Mouse (Mus musculus) G1E (cell line): Measurements from ENCODE around the gene Ttc8. TPM values are rescaled to one million over a fixed set of nuclear protein-coding genes. Genes with fewer than 3 reads are reported as not detected.

Source experiments
- ATAC-seq: 2 replicates; pipeline ENCODE4 v1.8.0; 2016; ENCODE audit warnings: mild to moderate bottlenecking; ENCODE audit not compliant: insufficient number of reproducible peaks, poor library complexity, low FRiP score, severe bottlenecking; ENCODE audit errors: extremely low read depth
- DNase-seq: peaks from one replicate; pipeline ENCODE4 v3.0.0; 2012; ENCODE audit warnings: low spot score
- H3K27me3 ChIP-seq: 2 replicates; pipeline ENCODE4 v1.6.1; 2012; ENCODE audit warnings: mild to moderate bottlenecking, low read length, inconsistent platforms; ENCODE audit not compliant: insufficient read depth
- H3K36me3 ChIP-seq: replicated peaks from 2 replicates; pipeline ENCODE3; 2012; ENCODE audit warnings: mild to moderate bottlenecking, inconsistent platforms
- H3K4me1 ChIP-seq: 2 replicates; pipeline ENCODE4 v1.6.1; 2012; ENCODE audit warnings: low read depth, low read length, inconsistent platforms, mixed read lengths; ENCODE audit not compliant: insufficient read depth
- H3K4me3 ChIP-seq: 2 replicates; pipeline ENCODE4 v1.5.1; 2012; ENCODE audit warnings: low read depth, mild to moderate bottlenecking, inconsistent platforms, low read length, moderate library complexity, mixed read lengths
- H3K9me3 ChIP-seq: replicated peaks from 2 replicates; pipeline ENCODE4 v1.6.1; 2012; ENCODE audit warnings: inconsistent platforms
- CTCF ChIP-seq: IDR thresholded peaks from 2 replicates; pipeline ENCODE4 v1.5.1; 2012; ENCODE audit warnings: low read depth, low read length, inconsistent platforms, mixed read lengths
- GATA1 ChIP-seq: IDR thresholded peaks from 2 replicates; pipeline ENCODE4 v1.6.1; 2012; ENCODE audit warnings: borderline replicate concordance, low read length, inconsistent platforms, mixed read lengths
- GATA2 ChIP-seq: IDR thresholded peaks from 2 replicates; pipeline ENCODE4 v1.6.1; 2012; ENCODE audit warnings: low read depth, low read length, inconsistent platforms, borderline replicate concordance
- POLR2AphosphoS5 ChIP-seq: IDR thresholded peaks from 2 replicates; pipeline ENCODE4 v1.6.1; 2012; ENCODE audit warnings: low read depth, low read length, inconsistent platforms; ENCODE audit not compliant: insufficient replicate concordance
- TAL1 ChIP-seq: conservative IDR thresholded peaks from 2 replicates; pipeline ENCODE4 v1.6.1; 2012; ENCODE audit warnings: low read depth, low read length, inconsistent platforms, mixed read lengths
- polyA plus RNA-seq: library from polyadenylated mRNA; stranded (reverse); fragments of >175 nt; gene quantifications from 2 replicates; pipeline ENCODE4 v1.2.3, GENCODE M21; 2012
- total RNA-seq, 2 experiments: library from RNA; stranded (forward) in 1 of 2; stranded (reverse) in 1 of 2; fragments of 200-1000 nt in 1 of 2; fragments of >200 nt in 1 of 2; fragmentation: Nextera tagmentation in 1 of 2; gene quantifications; 2 replicates each; pipeline ENCODE4 v1.2.3; 2014 to 2017

The Ttc8 gene
- total and polyA plus RNA-seq, 3 experiments: 0.14 to 1.1 TPM; not detected in 1

DNA sequence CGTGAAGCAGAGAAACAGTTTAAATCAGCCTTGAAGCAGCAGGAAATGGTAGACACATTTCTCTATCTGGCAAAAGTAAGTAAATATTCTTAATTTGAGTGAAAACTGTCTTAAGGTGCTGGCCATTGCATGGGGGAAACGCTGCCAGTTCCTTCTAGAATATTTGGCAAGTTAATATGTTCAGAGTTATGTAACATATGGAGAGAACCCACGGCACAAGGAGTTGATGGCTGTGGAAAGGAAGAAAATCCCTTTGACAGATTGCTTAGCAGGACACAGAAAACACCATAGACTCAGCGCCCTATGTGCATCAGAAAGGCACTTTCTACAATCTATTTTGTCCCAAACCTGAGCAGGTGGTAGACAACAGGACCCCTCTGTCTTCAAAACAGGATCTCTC, 41.0 kb downstream of the Ttc8 start:
- no peak for ATAC-seq
- no peak overlapping the region for H3K4me3 ChIP-seq
- H3K27me3 ChIP-seq: peaks cover 12% of the 10 kb centered on the region; the same call in 1 of the 2 replicates
- H3K9me3 ChIP-seq: no peaks in the 10 kb centered on the region
- no peak for DNase-seq
- no peaks in the 10 kb centered on the region for H3K36me3 ChIP-seq
- no peaks in the 10 kb centered on the region for H3K4me1 ChIP-seq
- TF ChIP-seq POLR2AphosphoS5 (no peak), GATA2 (no peak), TAL1 (no peak), CTCF (no peak), GATA1 (no peak)

DNA sequence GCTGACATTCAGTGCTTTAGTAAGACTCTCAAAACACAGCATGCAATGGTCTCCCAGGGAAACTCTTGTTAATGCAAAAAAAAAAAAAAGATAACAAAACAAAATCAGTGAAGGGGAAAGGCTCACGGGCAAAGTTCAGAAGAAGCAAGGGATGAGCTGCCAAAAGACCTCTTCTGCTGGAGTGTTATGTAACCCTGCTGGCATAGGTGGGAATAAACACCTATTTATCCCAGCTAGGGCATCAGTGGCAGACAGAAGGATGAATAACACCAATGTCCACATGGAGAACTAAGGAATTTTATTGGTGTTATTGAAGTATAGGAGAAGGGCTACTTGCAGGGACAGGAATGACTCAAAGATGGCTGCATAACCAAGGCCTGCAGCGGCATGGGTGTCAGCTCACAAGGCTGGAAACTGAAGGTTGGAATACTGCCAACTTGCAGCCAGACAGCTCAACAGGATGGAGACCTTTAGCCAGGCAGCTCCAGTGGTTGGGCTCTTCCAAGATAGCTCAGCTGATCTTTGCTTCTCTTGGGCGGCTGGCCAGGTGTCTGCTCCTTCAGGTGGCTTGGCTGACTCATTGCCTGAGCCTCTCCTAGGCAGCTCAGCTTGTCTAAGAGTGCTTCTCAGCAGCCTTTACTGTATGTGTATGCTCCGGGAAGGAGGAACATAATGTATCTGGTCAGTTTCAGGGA, 45.2 kb downstream of the Ttc8 start:
- H3K27me3 ChIP-seq: peaks cover 6% of the 10 kb centered on the region; the same call in 1 of the 2 replicates
- DNase-seq: no peak
- H3K4me1 ChIP-seq: no peaks in the 10 kb centered on the region
- no peaks in the 10 kb centered on the region for H3K9me3 ChIP-seq
- H3K4me3 ChIP-seq: no peak overlapping the region
- ATAC-seq: no peak
- no peak for TF ChIP-seq CTCF
- no peak for TF ChIP-seq POLR2AphosphoS5
- no peak for TF ChIP-seq GATA2
- TF ChIP-seq GATA1: no peak
- TF ChIP-seq TAL1: no peak
- H3K36me3 ChIP-seq: no peaks in the 10 kb centered on the region

DNA sequence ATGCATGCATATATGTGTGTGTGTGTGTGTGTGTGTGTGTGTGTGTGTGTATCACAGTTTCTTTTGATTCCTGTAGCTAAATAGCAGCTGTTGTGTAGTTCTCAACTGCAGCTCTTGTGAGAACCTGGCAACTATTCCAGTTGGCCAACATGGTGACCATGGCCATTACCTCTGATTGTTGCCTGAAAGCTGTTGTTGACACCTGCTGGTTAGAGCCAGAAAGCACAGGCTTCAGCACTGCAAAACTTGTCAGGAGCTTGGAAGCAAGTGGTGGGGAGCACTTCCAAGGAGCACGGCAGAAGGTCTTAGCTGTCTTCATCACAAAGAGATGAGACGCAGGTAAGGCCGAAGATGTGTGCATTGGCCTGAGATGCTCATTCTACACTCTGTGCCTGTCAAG, 51.9 kb downstream of the Ttc8 start:
- Histone ChIP-seq H3K4me3 (no peak overlapping the region), H3K36me3 (no peaks in the 10 kb centered on the region), H3K4me1 (peaks cover 2% of the 10 kb centered on the region; the same call in 1 of the 2 replicates), H3K9me3 (no peaks in the 10 kb centered on the region; the same call in 1 of the 2 replicates), H3K27me3 (no peaks in the 10 kb centered on the region)
- TF ChIP-seq CTCF: no peak
- DNase-seq (no peak), ATAC-seq (no peak)

DNA sequence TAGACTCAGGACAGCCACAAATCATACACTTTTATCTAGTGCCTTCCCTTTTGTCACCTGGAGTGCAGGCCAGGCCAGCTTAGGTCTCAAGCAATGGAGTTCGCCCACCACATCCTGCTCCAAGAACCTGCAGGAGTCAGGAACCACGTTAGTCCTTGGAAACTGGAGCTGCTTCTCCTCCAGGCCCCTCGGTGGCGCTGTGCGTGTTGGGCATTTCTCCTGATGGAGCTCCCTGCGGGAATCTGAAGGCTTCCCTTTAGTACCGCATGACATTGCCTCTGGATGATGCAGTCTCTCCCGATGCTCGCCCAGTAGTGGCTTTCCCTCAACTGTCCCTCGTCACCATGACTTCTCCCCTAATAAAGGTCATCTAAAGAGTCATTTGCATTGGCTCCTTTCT, 53.1 kb downstream of the Ttc8 start:
- ATAC-seq: no peak
- TF ChIP-seq TAL1: no peak
- TF ChIP-seq GATA1: no peak
- TF ChIP-seq CTCF: no peak
- no peak for TF ChIP-seq GATA2
- no peak for TF ChIP-seq POLR2AphosphoS5
- Histone ChIP-seq H3K4me3 (no peak overlapping the region), H3K27me3 (0 out of 2 replicates have a peak, but pooled peaks cover 3% of the 10 kb centered on the region), H3K9me3 (peaks cover 4% of the 10 kb centered on the region), H3K4me1 (peaks cover 2% of the 10 kb centered on the region; the same call in 1 of the 2 replicates), H3K36me3 (no peaks in the 10 kb centered on the region)
- no peak for DNase-seq

DNA sequence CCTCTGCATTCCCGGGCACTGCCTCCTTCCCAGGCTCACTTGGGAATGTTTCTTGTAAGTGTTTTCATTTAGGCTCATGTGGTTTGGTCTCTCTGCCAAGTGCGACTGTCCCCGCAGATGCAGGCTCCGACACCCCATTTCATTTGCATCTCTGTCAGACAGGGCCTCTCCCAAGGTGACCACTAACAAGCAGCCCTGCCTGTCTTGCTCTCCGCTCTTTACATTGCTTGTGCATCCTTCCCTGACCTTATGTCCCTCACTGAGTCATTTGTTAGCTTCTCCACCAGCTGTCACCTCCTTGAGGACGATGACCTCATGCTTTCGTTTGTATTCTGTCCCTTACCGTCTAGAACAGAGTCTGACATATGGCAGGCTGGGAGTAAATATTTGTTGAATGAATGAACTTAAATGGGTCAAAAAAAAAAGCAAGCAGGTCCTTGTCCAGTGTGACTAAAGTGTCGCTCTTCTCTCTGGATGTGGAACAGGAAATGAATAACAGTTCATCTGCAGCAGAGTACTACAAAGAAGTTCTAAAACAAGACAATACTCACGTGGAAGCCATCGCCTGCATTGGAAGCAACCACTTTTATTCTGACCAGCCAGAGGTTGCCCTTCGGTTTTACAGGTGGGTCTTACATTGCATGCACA, 53.9 kb downstream of the Ttc8 start:
- DNase-seq (no peak), ATAC-seq (no peak)
- H3K4me3 ChIP-seq: no peak overlapping the region

DNA sequence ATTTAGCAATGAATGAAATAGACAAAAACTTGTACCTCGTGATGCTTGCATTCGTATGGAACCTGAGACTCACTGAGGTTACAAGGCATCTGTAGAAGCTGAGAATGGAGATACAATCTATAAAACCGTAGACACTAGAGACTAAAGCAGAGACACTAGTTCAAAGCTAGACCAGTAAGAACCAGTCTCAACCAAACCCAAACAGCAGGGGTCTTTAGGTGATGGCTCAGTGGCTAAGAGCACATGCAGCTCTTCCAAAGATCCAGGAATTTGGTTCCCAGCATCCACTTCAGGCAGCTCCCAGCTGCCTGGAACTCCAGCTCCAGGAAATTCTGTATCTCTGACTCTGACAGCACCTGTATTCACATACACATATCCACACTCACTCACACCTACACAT, 60.7 kb downstream of the Ttc8 start:
- H3K36me3 ChIP-seq: no peaks in the 10 kb centered on the region
- DNase-seq: no peak
- H3K4me1 ChIP-seq: no peaks in the 10 kb centered on the region
- TF ChIP-seq TAL1 (no peak), CTCF (no peak), POLR2AphosphoS5 (no peak), GATA1 (no peak), GATA2 (no peak)
- H3K9me3 ChIP-seq: peaks cover 4% of the 10 kb centered on the region
- peaks cover 3% of the 10 kb centered on the region; the same call in 1 of the 2 replicates for H3K27me3 ChIP-seq
- ATAC-seq: no peak
- no peak overlapping the region for H3K4me3 ChIP-seq

More for the DNA sequence above, 53.9 kb downstream of the Ttc8 start:
- no peaks in the 10 kb centered on the region for H3K36me3 ChIP-seq
- H3K9me3 ChIP-seq: peaks cover 4% of the 10 kb centered on the region
- TF ChIP-seq GATA1 (no peak), POLR2AphosphoS5 (no peak), GATA2 (no peak), TAL1 (no peak), CTCF (no peak)
- 0 out of 2 replicates have a peak, but pooled peaks cover 3% of the 10 kb centered on the region for H3K27me3 ChIP-seq
- peaks cover 2% of the 10 kb centered on the region; the same call in 1 of the 2 replicates for H3K4me1 ChIP-seq
